Mouse (Mus musculus) right cerebral cortex, postnatal 25 days (tissue): ENCODE measurements around the gene Inca1.
A peak's percentile ranks its signal among the peaks of the same experiment; 100 is the strongest.

ENCODE experiments used
- DNase-seq: peaks from one replicate; pipeline ENCODE4 v3.0.0; 2022

The Inca1 gene

DNA sequence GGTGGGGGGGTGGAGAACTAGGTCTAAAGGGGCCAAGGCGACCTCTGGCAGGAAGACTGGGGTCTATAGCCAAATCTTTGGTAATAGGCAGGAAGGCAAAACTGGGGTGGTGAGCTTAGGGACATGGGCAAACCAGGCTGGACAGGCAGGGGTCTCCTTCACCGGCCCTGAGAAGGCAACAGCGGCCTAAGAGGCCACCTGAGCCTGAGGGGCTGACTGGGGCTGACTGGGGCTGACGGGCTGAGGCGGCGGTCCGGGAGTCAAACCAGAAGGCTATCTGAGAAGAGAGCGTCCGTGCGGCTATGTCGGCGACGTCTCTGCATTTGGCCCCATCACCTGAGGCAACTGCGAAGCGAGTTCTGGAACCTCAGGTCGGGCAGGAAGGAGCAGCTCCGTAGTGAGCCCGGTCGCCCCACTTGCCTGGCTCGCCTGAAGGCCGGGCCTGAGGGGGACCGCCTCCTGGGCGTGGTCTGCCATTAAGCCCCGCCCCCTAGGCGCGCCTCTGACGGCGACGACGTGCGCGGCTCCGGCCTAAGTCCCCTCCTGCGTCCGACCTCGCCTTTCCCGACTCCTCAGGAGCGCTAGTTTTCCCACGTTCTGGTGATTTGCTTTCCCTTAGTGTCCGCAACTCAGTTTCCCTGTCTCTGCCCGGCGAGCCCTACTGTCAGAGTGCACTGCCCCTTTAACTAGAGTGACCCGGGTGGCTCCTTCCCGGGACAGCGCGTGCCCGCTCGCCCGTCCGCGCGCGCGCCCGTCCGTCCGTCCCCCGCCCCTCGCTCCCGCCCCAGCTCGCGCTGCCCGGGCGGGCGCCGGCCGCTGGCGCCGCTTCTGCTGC is at the start of gene Inca1, which contains the start of gene Kif1c:
Gene Inca1 (minus strand): TSS at position 434 of the 835 bp plus-strand sequence.
Gene Kif1c (plus strand): TSS at position 827 of the 835 bp plus-strand sequence.
- peak; percentile 95 for DNase-seq

GRCm38 (mm10) chr11:70747876-70748545 is 48.1 kb upstream of the Inca1 start:
- DNase-seq = no peak

DNA sequence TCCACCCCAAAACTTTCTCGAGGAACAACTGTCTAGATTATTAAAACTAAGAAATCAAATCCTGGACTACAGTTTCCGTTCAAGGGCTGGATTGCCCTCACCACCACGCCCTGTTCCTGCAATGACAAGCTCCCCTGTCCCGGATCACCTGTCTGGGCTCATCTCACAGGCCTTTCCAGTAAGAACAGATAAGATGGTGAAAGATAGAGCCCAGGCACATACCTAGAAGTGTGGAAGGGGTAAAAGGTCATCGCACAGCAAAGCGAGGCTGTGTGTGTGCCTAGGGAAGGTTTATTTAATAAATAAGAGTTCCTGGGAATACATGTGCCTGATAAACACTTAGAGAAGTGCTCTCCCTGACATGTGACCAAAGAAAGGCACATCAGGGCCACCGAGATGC is 45.7 kb upstream of the Inca1 start:
- DNase-seq = no peak

GRCm38 (mm10) chr11:70742581-70743459 is 42.9 kb upstream of the Inca1 start:
- DNase-seq = peak; percentile 21

DNA sequence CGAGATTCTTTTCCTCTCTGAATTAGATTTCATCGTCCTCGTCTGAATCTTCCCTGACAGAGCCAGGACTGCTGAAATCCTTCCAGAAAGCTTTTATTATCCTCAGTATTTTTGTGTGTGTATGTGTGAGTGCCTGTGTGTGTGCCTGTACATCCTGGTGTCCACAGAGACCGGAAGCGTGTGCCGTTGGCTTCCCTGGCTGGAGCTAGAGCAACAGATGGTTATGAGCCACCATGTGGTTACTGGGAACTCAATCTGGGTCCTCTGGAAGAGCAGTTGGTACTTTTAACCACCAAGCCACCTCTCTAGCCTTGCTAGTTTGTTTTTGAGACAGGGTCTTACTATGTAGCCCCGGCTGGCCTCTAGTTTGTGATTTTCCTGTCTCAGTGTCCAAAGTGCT is 42.2 kb upstream of the Inca1 start:
- DNase-seq = no peak

DNA sequence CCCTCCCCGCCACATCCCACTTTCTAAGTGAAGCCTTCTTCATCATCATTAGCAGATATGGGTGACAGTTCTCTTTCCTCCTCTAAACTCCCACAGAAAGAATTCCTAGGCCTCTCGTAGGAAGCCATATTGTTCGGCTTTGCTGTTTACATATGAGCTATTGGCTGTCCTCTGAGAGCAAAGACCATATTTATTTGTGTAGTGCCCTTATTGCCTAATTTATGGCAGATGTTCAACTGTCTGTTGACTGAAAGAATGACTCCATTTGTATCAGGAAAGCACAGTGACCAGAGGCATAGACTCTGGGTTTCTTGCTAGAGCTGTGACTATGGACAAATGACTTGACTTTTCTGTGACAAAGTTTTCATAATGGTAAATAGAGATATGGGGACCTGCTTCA is 41.6 kb upstream of the Inca1 start:
- DNase-seq = no peak

DNA sequence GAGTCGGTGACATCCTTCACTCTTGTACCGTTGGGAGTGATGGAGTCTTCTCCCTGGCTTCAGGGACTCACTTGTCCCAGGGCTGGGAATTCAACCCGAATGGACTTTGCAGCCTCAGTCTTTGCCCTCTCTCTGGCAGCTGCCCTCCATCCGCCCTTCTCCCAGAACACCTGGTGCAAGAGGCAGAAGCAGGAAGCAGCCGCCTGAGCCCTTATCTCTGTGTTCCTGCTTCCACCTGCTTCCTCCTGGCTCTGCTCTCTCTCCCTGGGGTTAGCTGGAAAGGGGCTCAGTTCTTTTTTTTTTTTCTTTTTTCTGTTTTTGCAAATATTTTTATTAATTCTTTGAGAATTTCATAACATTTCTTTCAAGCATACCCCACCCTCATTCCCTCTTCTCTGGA is 37.8 kb upstream of the Inca1 start:
- DNase-seq = no peak

DNA sequence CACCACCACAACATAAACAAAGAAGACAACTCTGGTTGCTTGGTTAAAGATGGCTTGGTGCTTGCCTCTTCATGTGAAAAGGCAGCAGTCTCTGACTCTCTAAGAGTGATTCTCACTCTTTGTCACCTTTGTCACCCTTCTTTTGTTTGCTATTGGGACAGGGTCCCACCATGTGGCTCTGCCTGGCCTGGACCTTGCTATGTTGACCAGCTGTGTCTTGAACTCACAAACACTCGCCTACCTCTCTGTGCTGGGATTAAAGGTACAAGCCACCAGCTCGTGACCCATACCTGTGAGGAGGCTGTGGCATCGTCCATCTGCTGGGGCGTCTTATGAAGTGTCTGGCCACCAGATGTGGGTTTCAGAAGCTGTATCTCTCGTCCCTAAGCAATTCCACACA is 33.3 kb upstream of the Inca1 start:
- DNase-seq = no peak

DNA sequence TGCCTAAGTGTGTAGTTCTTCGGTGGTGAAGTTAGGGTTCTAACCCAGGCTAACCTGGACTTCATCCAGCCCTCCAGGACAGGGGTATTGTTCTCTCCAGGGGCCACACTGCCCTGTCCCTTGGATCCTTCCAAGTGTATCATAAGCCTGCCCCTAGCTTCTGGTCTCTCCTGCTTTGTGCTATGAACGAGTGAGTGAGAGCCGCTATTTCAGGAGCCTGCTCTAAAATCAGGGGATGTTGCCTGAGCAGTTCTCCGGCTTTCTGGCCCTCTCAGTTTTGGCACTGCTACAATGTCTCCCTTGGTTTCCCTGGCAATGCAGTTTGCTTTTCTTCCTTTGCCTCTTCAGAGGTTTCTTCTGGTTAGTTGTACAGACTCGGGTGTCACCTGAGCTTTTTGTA is 31.2 kb upstream of the Inca1 start:
- DNase-seq = peak; percentile 43

GRCm38 (mm10) chr11:70730427-70731038 is 30.6 kb upstream of the Inca1 start:
- no peak for DNase-seq

GRCm38 (mm10) chr11:70727385-70727784 is 27.4 kb upstream of the Inca1 start:
- DNase-seq = no peak

GRCm38 (mm10) chr11:70726585-70726984 is 26.6 kb upstream of the Inca1 start:
- no peak for DNase-seq

- no peak for DNase-seq
Measured at GRCm38 (mm10) chr11:70724706-70725105, 24.8 kb upstream of the Inca1 start.

DNA sequence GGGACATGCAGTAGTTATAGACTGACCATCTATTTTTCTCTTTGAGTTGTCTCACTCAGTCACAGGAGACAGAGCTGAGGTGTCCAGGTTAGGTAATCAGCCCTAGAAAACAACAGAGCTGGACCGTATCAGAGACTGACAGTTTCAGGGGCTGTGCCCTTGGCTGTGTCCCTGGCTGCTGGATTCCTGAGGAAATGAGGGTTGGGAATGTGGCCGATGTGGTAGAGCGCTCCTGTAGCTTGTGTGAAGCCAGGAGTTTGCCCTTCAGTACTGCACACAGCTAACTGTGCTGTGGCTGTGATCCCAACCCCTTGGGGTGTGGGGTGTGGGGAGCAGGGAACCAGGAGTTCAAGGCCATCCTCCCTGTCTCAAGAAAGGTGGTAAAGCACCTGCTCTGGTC is 21.1 kb upstream of the Inca1 start:
- no peak for DNase-seq

- no peak for DNase-seq
Measured at GRCm38 (mm10) chr11:70720567-70720966, 20.6 kb upstream of the Inca1 start.

- DNase-seq = no peak
Measured at GRCm38 (mm10) chr11:70718481-70718880, 18.5 kb upstream of the Inca1 start.

DNA sequence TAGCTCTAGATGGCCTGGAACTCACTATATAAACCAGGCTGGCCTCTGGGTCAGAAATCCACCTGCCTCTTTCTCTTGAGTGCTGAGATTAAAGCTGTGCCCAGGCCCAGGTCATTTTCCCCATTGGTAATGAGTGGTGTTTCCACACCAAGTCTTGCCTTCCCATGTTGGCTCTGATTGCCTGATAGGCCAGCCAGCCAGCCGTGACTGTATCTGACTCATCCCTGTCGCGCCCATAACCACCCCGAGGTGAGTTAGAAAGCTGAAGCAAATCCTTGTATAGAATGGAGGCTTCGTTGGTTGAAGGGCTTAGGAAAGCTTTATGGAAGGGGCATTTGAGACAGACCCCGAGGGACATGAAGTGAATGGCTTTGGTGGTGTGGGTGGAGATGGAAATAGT is 15.9 kb upstream of the Inca1 start:
- DNase-seq = no peak

GRCm38 (mm10) chr11:70713222-70713621 is 13.3 kb upstream of the Inca1 start:
- no peak for DNase-seq

DNA sequence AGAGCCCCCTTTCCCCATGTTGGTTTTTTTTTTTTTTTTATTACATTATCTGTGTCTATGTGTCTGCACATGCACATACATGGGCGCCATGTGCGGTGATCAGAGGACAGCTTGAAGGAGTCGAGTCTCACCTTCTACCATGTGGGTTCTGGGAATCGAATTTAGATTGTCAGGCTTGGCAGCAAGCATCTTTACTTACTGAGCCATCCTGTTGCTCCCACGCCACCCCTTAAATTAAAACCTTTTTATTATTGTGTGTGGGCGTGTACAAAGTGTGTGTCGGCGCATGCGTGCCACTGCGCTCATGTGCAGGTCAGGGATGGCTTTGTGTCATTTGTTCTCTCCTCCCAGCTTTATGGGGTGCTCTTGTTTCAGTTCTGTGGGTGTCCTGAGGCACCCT is 11.1 kb upstream of the Inca1 start:
- no peak for DNase-seq

- DNase-seq = no peak
Measured at GRCm38 (mm10) chr11:70706127-70706526, 6.2 kb upstream of the Inca1 start.

- DNase-seq = no peak
Measured at GRCm38 (mm10) chr11:70702781-70703180, 2.8 kb upstream of the Inca1 start.

GRCm38 (mm10) chr11:70701984-70702733 is 2.2 kb upstream of the Inca1 start:
- DNase-seq = no peak
